Mouse (Mus musculus): ENCODE measurements around the gene Klk1b1. TPM values are rescaled to one million over a fixed set of nuclear protein-coding genes. Genes with fewer than 3 reads are reported as not detected.

The Klk1b1 gene
- polyA plus RNA-seq, 1 experiment from 2014 or later = not detected

Other genes with a start within 250 kb of the Klk1b1 start
- gene Klk12, start 197.9 kb upstream of the Klk1b1 start, polyA plus RNA-seq (2016; fragmentation: Nextera tagmentation; extraction: Ambion mirVana) = not detected in 2 replicates
- gene Klk11, start 192.1 kb upstream of the Klk1b1 start, polyA plus RNA-seq (2016; fragmentation: Nextera tagmentation; extraction: Ambion mirVana) = 0.13 and 0.33 TPM in 2 replicates
- 0.20 and 0.25 TPM in 2 replicates for gene Klk10, start 185.7 kb upstream of the Klk1b1 start, polyA plus RNA-seq (2016; fragmentation: Nextera tagmentation; extraction: Ambion mirVana)
- gene Klk9, start 174.9 kb upstream of the Klk1b1 start, polyA plus RNA-seq (2016; fragmentation: Nextera tagmentation; extraction: Ambion mirVana) = 0.09 TPM in 1 of 2 replicates, not detected in the other
- 13.7 and 16.4 TPM in 2 replicates for gene Klk8, start 169.2 kb upstream of the Klk1b1 start, polyA plus RNA-seq (2016; fragmentation: Nextera tagmentation; extraction: Ambion mirVana)
- not detected in 2 replicates for gene Klk7, start 155.5 kb upstream of the Klk1b1 start, polyA plus RNA-seq (2016; fragmentation: Nextera tagmentation; extraction: Ambion mirVana)
- gene Klk6, start 142.3 kb upstream of the Klk1b1 start, polyA plus RNA-seq (2016; fragmentation: Nextera tagmentation; extraction: Ambion mirVana) = not detected in 2 replicates
- gene Klk5, start 124.8 kb upstream of the Klk1b1 start, polyA plus RNA-seq (2016; fragmentation: Nextera tagmentation; extraction: Ambion mirVana) = not detected in 2 replicates
- not detected in 2 replicates for gene Klk4, start 85.6 kb upstream of the Klk1b1 start, polyA plus RNA-seq (2016; fragmentation: Nextera tagmentation; extraction: Ambion mirVana)
- gene Klk15, start 33.0 kb upstream of the Klk1b1 start, polyA plus RNA-seq (2016; fragmentation: Nextera tagmentation; extraction: Ambion mirVana) = 0.18 TPM in 1 of 2 replicates, not detected in the other
- gene Klk1b8, start 16.1 kb upstream of the Klk1b1 start, polyA plus RNA-seq (2016; fragmentation: Nextera tagmentation; extraction: Ambion mirVana) = not detected in 2 replicates
- not detected in 2 replicates for gene Klk1b9, start 9.3 kb downstream of the Klk1b1 start, polyA plus RNA-seq (2016; fragmentation: Nextera tagmentation; extraction: Ambion mirVana)
- gene Klk1b11, start 29.1 kb downstream of the Klk1b1 start, polyA plus RNA-seq (2016; fragmentation: Nextera tagmentation; extraction: Ambion mirVana) = not detected in 2 replicates
- gene Klk1b26, start 45.4 kb downstream of the Klk1b1 start, polyA plus RNA-seq (2016; fragmentation: Nextera tagmentation; extraction: Ambion mirVana) = not detected in 2 replicates
- gene Klk1b27, start 85.5 kb downstream of the Klk1b1 start, polyA plus RNA-seq (2016; fragmentation: Nextera tagmentation; extraction: Ambion mirVana) = not detected in 2 replicates
- not detected in 2 replicates for gene Klk1b21, start 135.6 kb downstream of the Klk1b1 start, polyA plus RNA-seq (2016; fragmentation: Nextera tagmentation; extraction: Ambion mirVana)
- gene Klk1b22, start 145.9 kb downstream of the Klk1b1 start, polyA plus RNA-seq (2016; fragmentation: Nextera tagmentation; extraction: Ambion mirVana) = not detected in 2 replicates
- gene Klk1b16, start 170.0 kb downstream of the Klk1b1 start, polyA plus RNA-seq (2016; fragmentation: Nextera tagmentation; extraction: Ambion mirVana) = not detected in 2 replicates
- not detected in 2 replicates for gene Klk1b24, start 221.5 kb downstream of the Klk1b1 start, polyA plus RNA-seq (2016; fragmentation: Nextera tagmentation; extraction: Ambion mirVana)
- gene Klk1b3, start 231.4 kb downstream of the Klk1b1 start, polyA plus RNA-seq (2016; fragmentation: Nextera tagmentation; extraction: Ambion mirVana) = not detected in 2 replicates
- gene Klk1b4, start 240.7 kb downstream of the Klk1b1 start, polyA plus RNA-seq (2016; fragmentation: Nextera tagmentation; extraction: Ambion mirVana) = not detected in 2 replicates
- gene Klk1b5, start 249.2 kb downstream of the Klk1b1 start, polyA plus RNA-seq (2016; fragmentation: Nextera tagmentation; extraction: Ambion mirVana) = not detected in 2 replicates

All from limb, embryonic 10.5 days (tissue).